Mouse (Mus musculus): ENCODE data around the gene Pcca. TPM values are rescaled to one million over a fixed set of nuclear protein-coding genes. Genes with fewer than 3 reads are reported as not detected.

Pcca gene
- polyA plus RNA-seq, 1 experiment from 2014 or later, result 31.6 TPM

DNA sequence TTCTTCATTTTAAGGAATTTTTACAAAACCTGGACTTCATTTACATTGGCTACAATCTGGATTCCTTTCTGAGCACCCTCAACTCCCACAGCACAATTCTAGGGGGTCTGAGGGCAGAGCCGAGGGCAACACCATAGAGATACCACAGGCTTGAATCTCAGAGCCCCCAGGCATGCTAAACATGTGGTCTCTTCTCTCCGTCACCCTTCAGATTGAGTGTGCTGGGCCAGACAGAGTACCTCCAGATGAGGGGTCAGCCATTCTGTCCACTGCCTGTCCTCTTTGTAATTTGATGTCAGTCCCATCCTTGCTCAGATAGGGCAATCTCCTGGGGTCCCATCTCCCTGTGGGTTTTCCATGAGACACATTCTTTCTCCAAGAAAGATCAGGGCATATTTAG is 347.6 kb downstream of the Pcca start:
- Histone ChIP-seq H3K27me3 (ENCODE audit: control insufficient read depth, insufficient read depth, low read length) (no peaks in the 10 kb centered on the region), H3K9me3 (ENCODE audit: control insufficient read depth, low read length) (no peaks in the 10 kb centered on the region), H3K4me1 (replicated peaks; ENCODE audit: control insufficient read depth, insufficient read depth, low read length) (peaks cover 6% of the 10 kb centered on the region; the same call in 1 of the 2 replicates), H3K4me3 (ENCODE audit: low read depth, low read length) (no peak overlapping the region), H3K9ac (ENCODE audit: low read depth, low read length) (no peak overlapping the region), H3K27ac (ENCODE audit: low read depth, low read length) (peak overlapping the region; percentile 72), H3K36me3 (ENCODE audit: control insufficient read depth, insufficient read depth, low read length) (no peaks in the 10 kb centered on the region), H3K4me2 (replicated peaks; ENCODE audit: low read depth, low read length) (no peak overlapping the region)
- DNase-seq (ENCODE audit: low spot score), result peak; percentile 20
- no peak for ATAC-seq (ENCODE audit: low FRiP score)
- 41% methylated on average over 2 of the region's 2 CpGs for WGBS

DNA sequence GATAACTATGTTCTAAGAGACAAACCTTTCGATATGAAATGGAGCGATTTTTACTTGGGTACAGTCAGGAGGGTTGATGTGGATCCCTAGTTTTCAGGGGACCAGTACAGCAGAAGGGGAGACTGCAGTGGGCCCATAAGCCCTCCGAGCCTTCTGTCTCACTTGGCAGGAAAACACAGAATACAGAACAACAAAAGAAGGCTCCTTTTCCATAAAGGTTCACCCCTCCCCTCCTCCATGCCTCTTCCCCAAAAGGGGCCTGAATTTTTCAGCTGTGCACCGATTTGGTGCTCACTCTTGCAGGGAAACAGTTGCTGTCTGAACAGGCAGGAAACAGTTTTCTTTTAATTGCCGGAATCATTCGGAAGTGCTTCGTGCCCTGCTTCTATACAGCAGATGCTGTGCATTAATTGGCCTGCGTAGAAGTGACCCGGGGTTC is 348.1 kb downstream of the Pcca start:
- peaks cover 6% of the 10 kb centered on the region; the same call in 1 of the 2 replicates for H3K4me1 ChIP-seq (replicated peaks; ENCODE audit: control insufficient read depth, insufficient read depth, low read length)
- DNase-seq (ENCODE audit: low spot score) (peak; percentile 18), ATAC-seq (ENCODE audit: low FRiP score) (peak; percentile 22)
- H3K9ac ChIP-seq (ENCODE audit: low read depth, low read length), result no peak overlapping the region
- H3K4me2 ChIP-seq (replicated peaks; ENCODE audit: low read depth, low read length), result no peak overlapping the region
- WGBS, result 55% methylated on average over 9 of the region's 9 CpGs
- H3K36me3 ChIP-seq (ENCODE audit: control insufficient read depth, insufficient read depth, low read length), result no peaks in the 10 kb centered on the region
- H3K4me3 ChIP-seq (ENCODE audit: low read depth, low read length), result no peak overlapping the region
- no peaks in the 10 kb centered on the region for H3K27me3 ChIP-seq (ENCODE audit: control insufficient read depth, insufficient read depth, low read length)
- H3K9me3 ChIP-seq (ENCODE audit: control insufficient read depth, low read length), result no peaks in the 10 kb centered on the region
- H3K27ac ChIP-seq (ENCODE audit: low read depth, low read length), result peak overlapping the region; percentile 72

DNA sequence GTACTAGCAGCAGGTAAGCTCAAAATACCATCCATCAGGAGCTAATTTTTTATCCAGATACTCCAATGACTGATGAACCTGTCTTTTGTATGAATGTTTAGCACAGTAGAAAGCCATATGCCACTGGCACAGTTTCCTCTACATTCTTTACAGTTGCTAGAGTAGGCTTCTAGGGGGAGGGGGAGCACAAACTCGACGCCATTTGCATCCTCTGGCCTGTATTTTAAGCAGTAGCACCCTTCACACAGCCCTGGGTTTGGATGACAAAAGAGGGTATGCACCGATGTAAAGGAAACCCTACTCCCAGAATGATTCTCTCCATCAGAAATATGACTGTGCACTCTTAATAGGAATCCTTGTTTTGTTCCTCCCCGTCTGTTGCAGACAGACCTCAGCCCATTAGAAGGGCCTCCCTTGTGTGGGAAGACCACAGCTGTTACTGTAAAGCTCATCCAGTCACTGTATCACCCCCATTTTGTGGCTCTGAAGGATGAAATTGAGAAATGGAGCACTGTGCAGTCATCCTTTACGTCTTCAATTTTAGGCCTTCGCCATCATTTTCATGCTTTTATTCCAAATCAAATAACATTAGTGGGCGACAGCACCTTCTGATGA is 348.8 kb downstream of the Pcca start:
- Histone ChIP-seq H3K27ac (ENCODE audit: low read depth, low read length) (peak overlapping the region; percentile 72), H3K27me3 (ENCODE audit: control insufficient read depth, insufficient read depth, low read length) (no peaks in the 10 kb centered on the region), H3K9me3 (ENCODE audit: control insufficient read depth, low read length) (no peaks in the 10 kb centered on the region), H3K36me3 (ENCODE audit: control insufficient read depth, insufficient read depth, low read length) (no peaks in the 10 kb centered on the region), H3K4me1 (replicated peaks; ENCODE audit: control insufficient read depth, insufficient read depth, low read length) (peaks cover 6% of the 10 kb centered on the region; the same call in 1 of the 2 replicates), H3K4me2 (replicated peaks; ENCODE audit: low read depth, low read length) (no peak overlapping the region), H3K9ac (ENCODE audit: low read depth, low read length) (no peak overlapping the region), H3K4me3 (ENCODE audit: low read depth, low read length) (no peak overlapping the region)
- ATAC-seq (ENCODE audit: low FRiP score) (peak; percentile 70), DNase-seq (ENCODE audit: low spot score) (peak; percentile 33)
- 61% methylated on average over 7 of the region's 7 CpGs for WGBS

DNA sequence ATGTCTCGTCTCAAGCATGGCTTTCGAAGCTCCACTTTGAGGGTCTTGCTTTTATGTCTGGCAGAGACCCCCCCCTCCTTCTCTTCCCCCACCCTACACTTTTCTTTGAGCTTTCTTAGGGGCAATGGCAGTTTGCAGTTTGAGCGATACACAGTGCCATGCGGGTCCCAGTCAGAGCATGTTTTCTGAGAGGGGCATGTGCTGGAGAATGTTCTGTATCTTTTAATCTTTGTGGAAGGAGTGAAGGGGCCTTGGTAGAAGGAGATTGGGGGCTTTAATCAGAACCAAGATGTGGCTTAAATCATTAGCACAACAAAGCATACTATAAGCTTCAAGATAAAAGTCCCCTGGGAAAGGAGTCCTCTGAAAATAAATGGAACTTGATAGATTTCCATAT is 349.3 kb downstream of the Pcca start:
- Histone ChIP-seq H3K27me3 (ENCODE audit: control insufficient read depth, insufficient read depth, low read length) (no peaks in the 10 kb centered on the region), H3K4me2 (replicated peaks; ENCODE audit: low read depth, low read length) (no peak overlapping the region), H3K36me3 (ENCODE audit: control insufficient read depth, insufficient read depth, low read length) (no peaks in the 10 kb centered on the region), H3K4me1 (replicated peaks; ENCODE audit: control insufficient read depth, insufficient read depth, low read length) (peaks cover 6% of the 10 kb centered on the region; the same call in 1 of the 2 replicates), H3K9ac (ENCODE audit: low read depth, low read length) (no peak overlapping the region), H3K27ac (ENCODE audit: low read depth, low read length) (peak overlapping the region; percentile 72), H3K9me3 (ENCODE audit: control insufficient read depth, low read length) (no peaks in the 10 kb centered on the region), H3K4me3 (ENCODE audit: low read depth, low read length) (no peak overlapping the region)
- DNase-seq (ENCODE audit: low spot score) (no peak), ATAC-seq (ENCODE audit: low FRiP score) (peak; percentile 50)
- WGBS, result 67% methylated on average over 4 of the region's 4 CpGs

DNA sequence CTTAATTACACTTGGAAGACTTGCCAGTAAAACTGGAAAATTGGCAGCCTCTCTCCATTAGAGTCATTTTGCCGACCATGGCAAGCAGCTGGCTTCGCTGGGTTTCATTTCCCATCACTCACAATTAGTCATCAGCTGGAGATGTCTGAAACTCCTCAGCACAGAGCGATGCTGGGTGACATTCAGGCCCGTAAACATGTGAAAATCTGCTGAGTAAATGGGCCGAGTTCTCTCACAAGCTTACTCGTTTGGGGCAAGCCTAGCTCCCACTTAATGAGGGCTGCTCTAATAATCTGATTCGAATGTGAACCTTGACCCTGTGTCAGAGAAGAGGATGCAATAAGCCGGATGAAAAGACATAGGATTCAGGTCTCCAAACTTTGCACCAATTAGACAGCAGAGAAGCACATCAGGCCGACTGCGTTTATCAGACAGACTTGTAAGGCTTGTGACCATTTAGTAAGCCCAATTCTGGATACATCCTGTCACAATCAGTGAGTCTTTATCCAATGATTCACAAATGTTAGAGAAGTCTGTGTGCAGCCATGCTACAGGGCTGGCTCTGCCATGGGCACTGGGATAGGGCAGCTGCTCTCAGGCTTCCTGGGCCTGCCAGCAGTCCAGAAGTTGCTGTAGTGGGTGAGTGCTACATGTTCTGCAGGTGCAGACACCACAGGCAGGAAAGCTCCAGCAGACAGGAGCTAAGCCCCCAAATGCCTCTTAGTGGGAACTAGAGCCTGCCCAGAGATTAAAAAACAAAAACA is 349.9 kb downstream of the Pcca start:
- H3K27me3 ChIP-seq (ENCODE audit: control insufficient read depth, insufficient read depth, low read length), result no peaks in the 10 kb centered on the region
- peaks cover 6% of the 10 kb centered on the region; the same call in 1 of the 2 replicates for H3K4me1 ChIP-seq (replicated peaks; ENCODE audit: control insufficient read depth, insufficient read depth, low read length)
- ATAC-seq (ENCODE audit: low FRiP score) (peak; percentile 65), DNase-seq (ENCODE audit: low spot score) (peak; percentile 23)
- peak overlapping the region; percentile 72 for H3K27ac ChIP-seq (ENCODE audit: low read depth, low read length)
- H3K36me3 ChIP-seq (ENCODE audit: control insufficient read depth, insufficient read depth, low read length), result no peaks in the 10 kb centered on the region
- H3K4me2 ChIP-seq (replicated peaks; ENCODE audit: low read depth, low read length), result no peak overlapping the region
- H3K4me3 ChIP-seq (ENCODE audit: low read depth, low read length), result no peak overlapping the region
- H3K9me3 ChIP-seq (ENCODE audit: control insufficient read depth, low read length), result no peaks in the 10 kb centered on the region
- WGBS, result 58% methylated on average over 10 of the region's 10 CpGs
- H3K9ac ChIP-seq (ENCODE audit: low read depth, low read length), result no peak overlapping the region

DNA sequence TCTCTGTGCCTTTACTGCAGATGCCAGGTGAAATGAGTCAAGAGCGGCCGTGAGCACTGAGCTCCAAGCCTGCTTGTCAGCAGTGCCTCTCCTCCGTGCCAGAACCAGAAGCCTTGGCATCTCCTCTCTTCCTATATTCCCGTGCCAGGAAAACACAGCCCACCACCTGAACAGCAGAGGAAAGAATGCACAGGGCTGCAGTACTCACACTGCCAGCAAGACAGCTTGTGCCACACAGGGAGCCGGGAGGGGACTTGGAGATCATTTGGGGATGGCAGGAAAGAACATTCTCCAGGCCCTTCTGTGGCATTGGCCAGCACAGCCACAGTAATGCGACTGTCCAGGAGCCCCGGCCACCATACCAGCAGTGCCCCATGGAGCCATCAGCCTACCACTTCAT is 351.8 kb downstream of the Pcca start:
- WGBS, result 87% methylated on average over 7 of the region's 7 CpGs
- Histone ChIP-seq H3K4me3 (ENCODE audit: low read depth, low read length) (no peak overlapping the region), H3K4me2 (replicated peaks; ENCODE audit: low read depth, low read length) (no peak overlapping the region), H3K36me3 (ENCODE audit: control insufficient read depth, insufficient read depth, low read length) (no peaks in the 10 kb centered on the region), H3K27me3 (ENCODE audit: control insufficient read depth, insufficient read depth, low read length) (no peaks in the 10 kb centered on the region), H3K9ac (ENCODE audit: low read depth, low read length) (no peak overlapping the region), H3K4me1 (replicated peaks; ENCODE audit: control insufficient read depth, insufficient read depth, low read length) (peaks cover 6% of the 10 kb centered on the region; the same call in 1 of the 2 replicates), H3K9me3 (ENCODE audit: control insufficient read depth, low read length) (no peaks in the 10 kb centered on the region), H3K27ac (ENCODE audit: low read depth, low read length) (no peak overlapping the region)
- DNase-seq (ENCODE audit: low spot score) (no peak), ATAC-seq (ENCODE audit: low FRiP score) (no peak)

DNA sequence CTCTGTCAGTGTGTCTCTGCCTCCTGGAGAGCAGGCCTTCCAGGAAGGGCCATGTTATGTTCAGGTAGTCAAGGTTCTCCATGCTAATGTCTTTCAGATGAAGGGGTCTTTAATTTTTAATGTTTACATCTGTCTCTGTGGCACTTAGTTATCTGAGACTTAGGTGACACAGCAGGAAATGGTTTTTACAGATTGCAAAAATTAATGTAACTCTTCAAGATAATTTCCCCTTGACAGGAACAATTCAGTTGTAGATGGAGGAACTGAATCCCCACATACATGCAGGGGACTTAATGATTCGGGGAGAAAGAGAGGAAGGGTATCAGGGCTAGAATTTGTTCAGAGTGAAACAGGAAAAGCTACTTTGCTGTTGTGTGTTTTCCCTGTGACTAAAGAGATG is 353.2 kb downstream of the Pcca start:
- H3K27ac ChIP-seq (ENCODE audit: low read depth, low read length), result no peak overlapping the region
- no peak overlapping the region for H3K4me2 ChIP-seq (replicated peaks; ENCODE audit: low read depth, low read length)
- WGBS, result 93% methylated on average over 1 of the region's 1 CpGs
- 0 out of 2 replicates have a peak, but pooled peaks cover 3% of the 10 kb centered on the region for H3K4me1 ChIP-seq (replicated peaks; ENCODE audit: control insufficient read depth, insufficient read depth, low read length)
- no peaks in the 10 kb centered on the region for H3K9me3 ChIP-seq (ENCODE audit: control insufficient read depth, low read length)
- H3K36me3 ChIP-seq (ENCODE audit: control insufficient read depth, insufficient read depth, low read length), result no peaks in the 10 kb centered on the region
- no peak overlapping the region for H3K4me3 ChIP-seq (ENCODE audit: low read depth, low read length)
- DNase-seq (ENCODE audit: low spot score), result no peak
- no peak for ATAC-seq (ENCODE audit: low FRiP score)
- no peaks in the 10 kb centered on the region for H3K27me3 ChIP-seq (ENCODE audit: control insufficient read depth, insufficient read depth, low read length)
- H3K9ac ChIP-seq (ENCODE audit: low read depth, low read length), result no peak overlapping the region

DNA sequence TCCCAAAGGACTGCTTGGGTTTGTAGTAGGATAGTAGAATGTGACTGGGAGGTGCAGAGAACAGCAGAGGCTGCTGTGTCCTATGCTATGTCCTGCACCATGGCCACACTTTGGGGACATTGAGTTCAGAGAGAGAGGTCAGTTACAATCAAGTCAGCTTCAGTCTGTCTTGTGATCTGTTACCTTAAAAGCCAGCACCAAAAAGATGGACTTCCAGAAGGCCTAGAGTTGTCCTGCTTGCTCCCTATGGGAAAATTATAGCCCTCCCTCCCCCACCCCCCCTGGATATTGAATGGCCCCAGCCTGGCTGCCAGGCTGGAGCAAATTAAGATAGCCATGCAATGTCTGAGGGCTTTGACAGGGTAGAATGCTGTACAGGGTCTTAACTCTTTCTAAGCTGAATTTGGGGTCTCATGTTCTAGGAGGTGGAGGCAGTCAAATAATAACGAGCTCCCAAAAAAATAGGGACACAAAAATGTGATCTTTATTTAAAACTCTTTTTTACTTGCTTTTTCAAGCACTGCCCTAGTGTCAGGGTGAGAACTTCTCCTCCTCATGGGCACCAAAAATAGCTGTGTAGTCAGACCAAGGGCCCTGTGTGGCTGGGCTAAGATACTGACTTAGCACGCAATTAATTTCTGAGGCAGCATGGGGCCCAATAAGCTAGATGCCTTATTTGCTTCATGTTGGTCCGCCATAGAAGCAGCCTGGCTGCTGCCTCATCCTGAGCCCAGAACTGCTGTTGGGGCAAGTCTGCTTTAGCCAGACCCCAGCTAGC is 353.8 kb downstream of the Pcca start:
- 0 out of 2 replicates have a peak, but pooled peaks cover 3% of the 10 kb centered on the region for H3K4me1 ChIP-seq (replicated peaks; ENCODE audit: control insufficient read depth, insufficient read depth, low read length)
- H3K9ac ChIP-seq (ENCODE audit: low read depth, low read length), result no peak overlapping the region
- no peak overlapping the region for H3K27ac ChIP-seq (ENCODE audit: low read depth, low read length)
- no peaks in the 10 kb centered on the region for H3K27me3 ChIP-seq (ENCODE audit: control insufficient read depth, insufficient read depth, low read length)
- H3K9me3 ChIP-seq (ENCODE audit: control insufficient read depth, low read length), result no peaks in the 10 kb centered on the region
- DNase-seq (ENCODE audit: low spot score) (no peak), ATAC-seq (ENCODE audit: low FRiP score) (no peak)
- no peaks in the 10 kb centered on the region for H3K36me3 ChIP-seq (ENCODE audit: control insufficient read depth, insufficient read depth, low read length)
- no peak overlapping the region for H3K4me3 ChIP-seq (ENCODE audit: low read depth, low read length)
- 89% methylated on average over 3 of the region's 3 CpGs for WGBS
- no peak overlapping the region for H3K4me2 ChIP-seq (replicated peaks; ENCODE audit: low read depth, low read length)
